Comparison of ENCODE assay signal across 8 mouse cellular contexts in the genomic region with DNA sequence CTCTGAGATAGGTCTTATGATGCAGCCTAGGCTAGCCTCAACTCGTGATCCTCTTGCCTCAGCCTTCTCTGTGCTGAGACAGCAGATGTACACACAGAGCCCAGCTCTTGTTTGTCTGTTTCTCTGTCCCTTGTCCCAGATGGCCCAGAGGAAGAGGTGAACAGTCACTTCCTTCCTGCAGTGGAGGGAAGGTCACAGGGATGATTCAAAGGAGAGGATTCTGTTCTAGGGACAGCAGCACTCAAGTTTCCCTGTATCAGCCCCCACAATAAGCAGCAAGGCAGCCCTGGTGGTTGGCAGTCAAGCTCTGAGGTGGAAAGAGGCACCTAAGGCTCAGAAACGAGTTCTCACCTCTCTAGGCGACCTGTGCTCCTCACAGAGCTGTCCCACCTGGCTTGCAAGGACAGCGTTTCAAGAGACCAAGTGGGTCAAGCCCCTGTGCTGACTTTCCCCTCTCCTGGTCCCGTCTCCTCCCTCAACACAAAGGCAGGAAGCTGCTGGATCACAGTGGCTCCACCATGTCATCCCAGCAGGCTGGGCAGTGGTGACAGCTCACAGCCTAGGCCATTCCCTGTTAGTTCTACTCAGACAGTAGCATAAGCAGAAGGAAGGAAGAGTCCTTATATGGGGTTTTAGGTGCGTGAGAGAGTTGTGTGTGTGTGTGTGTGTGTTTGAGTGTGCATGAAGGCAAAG. TPM values are rescaled to one million over a fixed set of nuclear protein-coding genes. Genes with fewer than 3 reads are reported as not detected.
DNase-seq lines count a peak whose midpoint lies in the region; ATAC-seq and TF ChIP-seq lines count a peak whose summit lies in the region.

No protein-coding gene starts in this region.

- WGBS in forebrain, embryonic 12.5 days = 74% methylated on average over 6 of the region's 6 CpGs
- WGBS in forebrain, embryonic 13.5 days = 72% methylated on average over 6 of the region's 6 CpGs
- 68% methylated on average over 6 of the region's 6 CpGs for WGBS in embryonic facial prominence, embryonic 11.5 days
- WGBS in intestine, embryonic 16.5 days = 67% methylated on average over 6 of the region's 6 CpGs
- WGBS in lung, postnatal 0 days = 52% methylated on average over 6 of the region's 6 CpGs

- peak; percentile 46; the same call in 1 of the 2 replicates for TF ChIP-seq EP300 in lung, postnatal 0 days (IDR thresholded peaks at IDR 0.05)

- H3K9me3 ChIP-seq in forebrain, embryonic 12.5 days = no peaks in the 10 kb centered on the region
- no peaks in the 10 kb centered on the region for H3K9me3 ChIP-seq in forebrain, embryonic 13.5 days (replicated peaks)
- H3K9me3 ChIP-seq in embryonic facial prominence, embryonic 11.5 days (replicated peaks; ENCODE audit: control insufficient read depth, low read length) = no peaks in the 10 kb centered on the region
- no peaks in the 10 kb centered on the region for H3K9me3 ChIP-seq in intestine, embryonic 16.5 days (ENCODE audit: control insufficient read depth, low read length)
- H3K9me3 ChIP-seq in lung, postnatal 0 days (ENCODE audit: low read length) = no peaks in the 10 kb centered on the region

- H3K27ac ChIP-seq in forebrain, embryonic 12.5 days = peak overlapping the region; percentile 37
- no peak overlapping the region for H3K27ac ChIP-seq in forebrain, embryonic 13.5 days
- H3K27ac ChIP-seq in embryonic facial prominence, embryonic 11.5 days (replicated peaks; ENCODE audit: low read depth, low read length) = 0 out of 2 replicates have a peak overlapping the region, but pooled peaks have one; percentile 9
- peak overlapping the region; percentile 30 for H3K27ac ChIP-seq in intestine, embryonic 16.5 days (ENCODE audit: low read length)
- peak overlapping the region; percentile 76 for H3K27ac ChIP-seq in lung, postnatal 0 days (ENCODE audit: low read length)

- no peaks in the 10 kb centered on the region for H3K27me3 ChIP-seq in forebrain, embryonic 12.5 days
- no peaks in the 10 kb centered on the region for H3K27me3 ChIP-seq in forebrain, embryonic 13.5 days
- no peaks in the 10 kb centered on the region for H3K27me3 ChIP-seq in embryonic facial prominence, embryonic 11.5 days (ENCODE audit: control insufficient read depth, insufficient read depth, low read length)
- no peaks in the 10 kb centered on the region for H3K27me3 ChIP-seq in intestine, embryonic 16.5 days (replicated peaks; ENCODE audit: control insufficient read depth, insufficient read depth, low read length)
- no peaks in the 10 kb centered on the region for H3K27me3 ChIP-seq in lung, postnatal 0 days (replicated peaks; ENCODE audit: insufficient read depth, low read length)

- H3K36me3 ChIP-seq in forebrain, embryonic 12.5 days (replicated peaks) = peaks cover 20% of the 10 kb centered on the region
- peaks cover 20% of the 10 kb centered on the region for H3K36me3 ChIP-seq in forebrain, embryonic 13.5 days (ENCODE audit: poor library complexity, severe bottlenecking)
- peaks cover 3% of the 10 kb centered on the region for H3K36me3 ChIP-seq in embryonic facial prominence, embryonic 11.5 days (replicated peaks; ENCODE audit: control insufficient read depth, insufficient read depth, low read depth, low read length)
- peaks cover 4% of the 10 kb centered on the region; the same call in 1 of the 2 replicates for H3K36me3 ChIP-seq in intestine, embryonic 16.5 days (ENCODE audit: control insufficient read depth, insufficient read depth, low read length)
- H3K36me3 ChIP-seq in lung, postnatal 0 days (ENCODE audit: insufficient read depth, low read length) = peaks cover 11% of the 10 kb centered on the region

- no peak for TF ChIP-seq CTCF in lung, postnatal 0 days (IDR thresholded peaks at IDR 0.05)

- no peak overlapping the region for H3K4me2 ChIP-seq in forebrain, embryonic 12.5 days
- H3K4me2 ChIP-seq in forebrain, embryonic 13.5 days = no peak overlapping the region
- no peak overlapping the region for H3K4me2 ChIP-seq in embryonic facial prominence, embryonic 11.5 days (ENCODE audit: low read depth, low read length)
- H3K4me2 ChIP-seq in intestine, embryonic 16.5 days (ENCODE audit: low read depth, low read length) = no peak overlapping the region
- H3K4me2 ChIP-seq in lung, postnatal 0 days (replicated peaks; ENCODE audit: low read depth, low read length) = no peak overlapping the region

- H3K4me1 ChIP-seq in forebrain, embryonic 12.5 days = peaks cover 21% of the 10 kb centered on the region
- H3K4me1 ChIP-seq in forebrain, embryonic 13.5 days = peaks cover 26% of the 10 kb centered on the region
- peaks cover 7% of the 10 kb centered on the region for H3K4me1 ChIP-seq in embryonic facial prominence, embryonic 11.5 days (ENCODE audit: control insufficient read depth, insufficient read depth, low read length)
- peaks cover 25% of the 10 kb centered on the region for H3K4me1 ChIP-seq in intestine, embryonic 16.5 days (ENCODE audit: control insufficient read depth, insufficient read depth, low read length)
- H3K4me1 ChIP-seq in lung, postnatal 0 days (ENCODE audit: insufficient read depth, low read depth, low read length) = peaks cover 9% of the 10 kb centered on the region; the same call in 1 of the 2 replicates

- H3K4me3 ChIP-seq in forebrain, embryonic 12.5 days (replicated peaks) = no peak overlapping the region
- no peak overlapping the region for H3K4me3 ChIP-seq in forebrain, embryonic 13.5 days
- no peak overlapping the region for H3K4me3 ChIP-seq in embryonic facial prominence, embryonic 11.5 days (ENCODE audit: low read depth, low read length)
- no peak overlapping the region for H3K4me3 ChIP-seq in intestine, embryonic 16.5 days (ENCODE audit: low read length)
- H3K4me3 ChIP-seq in lung, postnatal 0 days (ENCODE audit: low read depth, low read length) = no peak overlapping the region

- no peak for DNase-seq in embryonic facial prominence, embryonic 11.5 days (ENCODE audit: low spot score)
- DNase-seq in lung, postnatal 0 days (ENCODE audit: low spot score) = peak; percentile 61
- no peak for DNase-seq in layer of hippocampus, adult 9-10 months (ENCODE audit: low spot score)
- no peak for DNase-seq in cerebellum, adult 8-10 months

- H3K9ac ChIP-seq in forebrain, embryonic 12.5 days = no peak overlapping the region
- H3K9ac ChIP-seq in forebrain, embryonic 13.5 days = no peak overlapping the region
- no peak overlapping the region for H3K9ac ChIP-seq in embryonic facial prominence, embryonic 11.5 days (replicated peaks; ENCODE audit: low read length)
- 0 out of 2 replicates have a peak overlapping the region, but pooled peaks have one; percentile 13 for H3K9ac ChIP-seq in intestine, embryonic 16.5 days (ENCODE audit: low read depth, low read length)
- no peak overlapping the region for H3K9ac ChIP-seq in lung, postnatal 0 days (replicated peaks; ENCODE audit: low read depth)

- ATAC-seq in forebrain, embryonic 12.5 days (ENCODE audit: low FRiP score) = no peak
- no peak for ATAC-seq in forebrain, embryonic 13.5 days
- ATAC-seq in embryonic facial prominence, embryonic 11.5 days (replicated peaks; ENCODE audit: insufficient number of reproducible peaks, low FRiP score, low TSS enrichment, low read depth) = no peak
- no peak for ATAC-seq in intestine, embryonic 16.5 days
- peak; percentile 70 for ATAC-seq in lung, postnatal 0 days
- no peak for ATAC-seq in megakaryocyte-erythroid progenitor cell, adult 5-6 weeks (replicated peaks; ENCODE audit: low FRiP score, low TSS enrichment, poor library complexity, severe bottlenecking)

RNA-seq across cellular contexts. Expression of gene Amz1, which starts 41.1 kb away (rescaled TPM):
- 1.8 TPM in 2 replicates for polyA plus RNA-seq in forebrain, embryonic 12.5 days (2016; fragmentation: Nextera tagmentation; extraction: Ambion mirVana)
- polyA plus RNA-seq in forebrain, embryonic 13.5 days (2015; fragmentation: Nextera tagmentation; extraction: Ambion mirVana) = 2.7 and 3.3 TPM in 2 replicates
- 0.61 and 0.76 TPM in 2 replicates for polyA plus RNA-seq in embryonic facial prominence, embryonic 11.5 days (2014; fragmentation: Nextera tagmentation; extraction: Ambion mirVana)
- polyA plus RNA-seq in intestine, embryonic 16.5 days (2015; fragmentation: Nextera tagmentation; extraction: Ambion mirVana) = 1.4 and 1.5 TPM in 2 replicates
- polyA plus RNA-seq in lung, postnatal 0 days (2015; fragmentation: Nextera tagmentation; extraction: Ambion mirVana) = 2.7 and 3.3 TPM in 2 replicates
- 0.46 TPM in 1 of 2 replicates, not detected in the other for total RNA-seq in megakaryocyte-erythroid progenitor cell, adult 5-6 weeks (2014; fragmentation: Nextera tagmentation)
- total RNA-seq in megakaryocyte-erythroid progenitor cell, adult 5-6 weeks (2017) = 1.3 TPM in 1 of 2 replicates, not detected in the other
